Mouse (Mus musculus) spleen, adult 2 months (tissue): ENCODE measurements around the gene Pla2g1b.

Experiments used
- CTCF ChIP-seq: fragments of 200-500 bp; IDR thresholded peaks from 2 replicates; pipeline ENCODE4 v1.5.1; 2011; ENCODE audit warnings: mild to moderate bottlenecking, inconsistent platforms; ENCODE audit not compliant: insufficient read depth, insufficient read length, insufficient replicate concordance; ENCODE audit errors: extremely low read depth
- POLR2A ChIP-seq: fragments of 200-500 bp; IDR thresholded peaks from 2 replicates; pipeline ENCODE4 v1.6.1; 2011; ENCODE audit warnings: low read depth, low read length, inconsistent platforms

DNA sequence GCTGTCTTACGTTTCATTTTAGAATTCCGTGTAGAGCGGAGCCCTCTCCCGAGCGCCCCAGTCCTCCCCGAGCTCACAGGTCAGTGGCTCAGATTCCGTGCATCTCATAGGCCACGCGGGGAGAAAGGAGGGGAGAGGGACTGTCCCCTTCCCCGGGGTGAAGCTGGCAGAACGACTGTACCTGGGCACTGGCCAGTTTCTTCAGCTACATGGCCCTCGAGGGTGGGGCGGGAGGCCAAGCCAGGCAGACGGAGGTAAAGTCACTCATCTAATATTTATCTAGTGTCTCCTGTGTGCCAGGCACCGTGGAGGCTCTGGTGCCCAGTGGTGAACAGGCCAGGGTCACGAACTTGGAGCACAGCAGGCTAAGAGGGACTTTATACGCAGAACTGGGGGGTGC lies 19.0 kb upstream of the Pla2g1b start:
- TF ChIP-seq CTCF (no peak), POLR2A (no peak)
